Mouse (Mus musculus): ENCODE data around the gene Tcn2. TPM values are rescaled to one million over a fixed set of nuclear protein-coding genes. Genes with fewer than 3 reads are reported as not detected.

Tcn2 gene
- polyA plus RNA-seq, 1 experiment, result 16.2 TPM

DNA sequence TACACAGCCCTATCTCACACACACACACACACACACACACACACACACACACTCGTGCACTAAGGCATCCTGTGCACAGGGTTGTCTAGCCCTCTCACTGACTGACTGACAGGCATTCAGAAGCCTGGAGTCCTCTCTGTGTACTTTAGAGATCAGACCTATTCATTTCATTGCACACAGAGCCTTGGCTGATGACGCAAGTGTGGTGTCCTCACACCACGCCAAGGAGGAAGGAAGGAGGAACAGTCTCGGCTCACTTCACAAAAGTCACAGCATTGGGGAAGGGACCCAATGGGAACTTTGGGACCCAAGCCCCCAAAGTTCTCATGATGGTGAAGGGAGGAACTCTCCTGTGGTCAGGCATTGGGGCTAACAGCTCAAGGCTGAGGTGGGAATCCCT is 1.9 kb downstream of the Tcn2 start:
- Histone ChIP-seq H3K27ac (ENCODE audit: control insufficient read depth, insufficient read depth, low read depth, low read length) (no peak overlapping the region), H3K4me3 (ENCODE audit: control insufficient read depth, low read depth, low read length) (no peak overlapping the region)

DNA sequence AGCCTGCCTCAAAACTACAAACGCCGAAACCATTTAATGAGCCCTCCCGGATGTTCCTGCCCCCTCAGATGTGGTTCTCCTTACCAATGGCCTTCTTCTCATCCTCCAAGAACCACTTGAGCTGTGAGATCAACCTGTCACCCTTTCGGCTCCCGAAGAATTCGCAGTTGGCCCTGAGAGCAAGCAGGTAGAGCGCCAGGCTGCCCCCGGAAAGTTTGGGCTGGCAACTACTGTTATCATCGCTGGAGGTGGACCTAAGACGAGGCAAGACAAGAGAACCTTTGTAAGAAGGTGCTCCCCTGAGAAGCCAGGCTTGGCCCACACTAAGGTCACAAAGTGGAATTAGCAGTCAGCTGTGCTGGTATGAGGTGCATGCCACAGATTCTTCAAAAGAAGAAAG is 6.0 kb downstream of the Tcn2 start:
- Histone ChIP-seq H3K4me1 (ENCODE audit: control insufficient read depth, insufficient read depth, low read length) (no peaks in the 10 kb centered on the region), H3K27me3 (ENCODE audit: control insufficient read depth, insufficient read depth, low read length) (no peaks in the 10 kb centered on the region), H3K4me3 (ENCODE audit: control insufficient read depth, low read depth, low read length) (no peak overlapping the region), H3K27ac (ENCODE audit: control insufficient read depth, insufficient read depth, low read depth, low read length) (no peak overlapping the region), H3K36me3 (ENCODE audit: control insufficient read depth, insufficient read depth, low read length) (no peaks in the 10 kb centered on the region)
- TF ChIP-seq CTCF (IDR thresholded peaks at IDR 0.05; ENCODE audit: control insufficient read depth, insufficient read depth, insufficient replicate concordance, low read depth, low read length), result no peak
- no peak for TF ChIP-seq POLR2A (IDR thresholded peaks at IDR 0.05; ENCODE audit: control insufficient read depth, low read depth, low read length)

More for the DNA sequence above, 1.9 kb downstream of the Tcn2 start:
- TF ChIP-seq POLR2A (IDR thresholded peaks at IDR 0.05; ENCODE audit: control insufficient read depth, low read depth, low read length) (no peak), CTCF (IDR thresholded peaks at IDR 0.05; ENCODE audit: control insufficient read depth, insufficient read depth, insufficient replicate concordance, low read depth, low read length) (no peak)
- Histone ChIP-seq H3K27me3 (ENCODE audit: control insufficient read depth, insufficient read depth, low read length) (no peaks in the 10 kb centered on the region), H3K4me1 (ENCODE audit: control insufficient read depth, insufficient read depth, low read length) (peaks cover 3% of the 10 kb centered on the region), H3K36me3 (ENCODE audit: control insufficient read depth, insufficient read depth, low read length) (no peaks in the 10 kb centered on the region)

DNA sequence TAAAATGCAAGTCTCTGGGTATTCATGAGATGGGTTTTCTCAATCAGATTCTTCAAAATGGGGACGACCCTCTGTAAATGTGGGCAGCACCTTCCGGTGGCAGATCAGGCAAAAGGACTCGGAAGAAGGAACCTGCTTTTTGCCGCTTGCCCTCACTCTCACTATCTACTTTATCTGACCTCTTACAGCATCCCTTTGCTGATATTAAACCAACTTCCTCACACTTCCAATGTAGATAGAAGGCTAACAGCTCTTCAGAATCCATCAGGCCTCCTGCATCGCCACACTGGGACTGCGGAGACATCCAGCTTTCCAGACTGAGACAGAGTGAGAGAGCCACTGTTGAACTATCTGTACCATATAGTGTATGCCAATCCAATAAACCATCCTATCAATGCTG is 9.2 kb downstream of the Tcn2 start:
- H3K27me3 ChIP-seq (ENCODE audit: control insufficient read depth, insufficient read depth, low read length), result no peaks in the 10 kb centered on the region
- H3K4me1 ChIP-seq (ENCODE audit: control insufficient read depth, insufficient read depth, low read length), result no peaks in the 10 kb centered on the region
- TF ChIP-seq CTCF (IDR thresholded peaks at IDR 0.05; ENCODE audit: control insufficient read depth, insufficient read depth, insufficient replicate concordance, low read depth, low read length), result no peak
- TF ChIP-seq POLR2A (IDR thresholded peaks at IDR 0.05; ENCODE audit: control insufficient read depth, low read depth, low read length), result no peak

DNA sequence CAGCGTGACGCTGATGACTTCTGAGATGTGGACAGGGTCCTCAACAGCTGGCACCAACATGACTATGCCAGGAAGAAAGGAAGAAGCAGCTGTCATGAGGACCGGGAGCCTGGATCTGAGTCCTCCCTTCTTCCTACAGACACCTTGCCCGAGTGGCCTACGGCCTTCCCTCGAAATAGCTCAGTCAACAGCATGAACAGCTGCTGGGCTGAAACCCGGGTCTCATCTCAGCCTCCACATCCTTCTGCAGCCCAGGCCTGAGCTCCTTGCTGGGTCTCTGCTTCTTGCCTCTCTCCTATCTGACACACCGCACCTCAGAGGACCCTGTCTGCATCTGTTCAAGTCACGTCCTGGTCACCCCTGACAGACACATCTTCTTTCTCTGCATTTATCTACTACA is 9.8 kb downstream of the Tcn2 start:
- no peak overlapping the region for H3K4me3 ChIP-seq (ENCODE audit: control insufficient read depth, low read depth, low read length)
- H3K36me3 ChIP-seq (ENCODE audit: control insufficient read depth, insufficient read depth, low read length), result no peaks in the 10 kb centered on the region
- H3K4me1 ChIP-seq (ENCODE audit: control insufficient read depth, insufficient read depth, low read length), result no peaks in the 10 kb centered on the region
- no peaks in the 10 kb centered on the region for H3K27me3 ChIP-seq (ENCODE audit: control insufficient read depth, insufficient read depth, low read length)
- TF ChIP-seq POLR2A (IDR thresholded peaks at IDR 0.05; ENCODE audit: control insufficient read depth, low read depth, low read length), result no peak
- no peak for TF ChIP-seq CTCF (IDR thresholded peaks at IDR 0.05; ENCODE audit: control insufficient read depth, insufficient read depth, insufficient replicate concordance, low read depth, low read length)
- H3K27ac ChIP-seq (ENCODE audit: control insufficient read depth, insufficient read depth, low read depth, low read length), result no peak overlapping the region

More for the DNA sequence above, 9.2 kb downstream of the Tcn2 start:
- Histone ChIP-seq H3K4me3 (ENCODE audit: control insufficient read depth, low read depth, low read length) (no peak overlapping the region), H3K36me3 (ENCODE audit: control insufficient read depth, insufficient read depth, low read length) (no peaks in the 10 kb centered on the region), H3K27ac (ENCODE audit: control insufficient read depth, insufficient read depth, low read depth, low read length) (no peak overlapping the region)

DNA sequence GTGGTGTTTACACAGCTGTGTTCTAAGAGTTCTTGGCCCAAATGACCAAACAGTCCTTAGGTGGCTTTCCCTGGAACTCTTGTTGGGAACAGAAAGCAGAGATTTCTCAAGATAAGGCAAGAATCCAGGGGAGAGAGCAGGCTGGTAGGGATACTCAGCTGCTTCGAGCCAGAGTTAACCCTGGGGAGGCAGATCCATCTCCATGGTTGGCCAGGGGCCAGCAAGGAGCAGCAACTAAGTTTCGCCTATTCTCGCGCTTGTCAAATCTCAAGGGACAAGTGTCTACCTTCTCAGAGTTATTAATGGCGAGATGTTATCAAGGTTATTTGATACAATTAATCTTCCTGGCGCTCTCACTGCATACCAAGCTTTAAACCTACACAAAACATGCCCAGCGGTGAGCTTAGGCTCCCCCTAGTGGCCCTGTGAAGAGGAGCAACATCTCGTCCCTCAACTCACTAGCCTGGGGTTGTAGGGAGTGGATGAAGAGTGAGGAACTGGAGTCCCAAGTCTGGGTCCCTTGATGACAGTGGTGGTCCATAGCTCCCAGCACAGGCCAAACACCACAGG is 10.6 kb downstream of the Tcn2 start:
- TF ChIP-seq CTCF (IDR thresholded peaks at IDR 0.05; ENCODE audit: control insufficient read depth, insufficient read depth, insufficient replicate concordance, low read depth, low read length) (peak; percentile 72; the same call in 1 of the 2 replicates), POLR2A (IDR thresholded peaks at IDR 0.05; ENCODE audit: control insufficient read depth, low read depth, low read length) (no peak)
- Histone ChIP-seq H3K27me3 (ENCODE audit: control insufficient read depth, insufficient read depth, low read length) (no peaks in the 10 kb centered on the region), H3K4me1 (ENCODE audit: control insufficient read depth, insufficient read depth, low read length) (no peaks in the 10 kb centered on the region), H3K27ac (ENCODE audit: control insufficient read depth, insufficient read depth, low read depth, low read length) (no peak overlapping the region), H3K36me3 (ENCODE audit: control insufficient read depth, insufficient read depth, low read length) (no peaks in the 10 kb centered on the region), H3K4me3 (ENCODE audit: control insufficient read depth, low read depth, low read length) (no peak overlapping the region)

- Histone ChIP-seq H3K4me3 (ENCODE audit: control insufficient read depth, low read depth, low read length) (no peak overlapping the region), H3K4me1 (ENCODE audit: control insufficient read depth, insufficient read depth, low read length) (no peaks in the 10 kb centered on the region), H3K36me3 (ENCODE audit: control insufficient read depth, insufficient read depth, low read length) (no peaks in the 10 kb centered on the region), H3K27me3 (ENCODE audit: control insufficient read depth, insufficient read depth, low read length) (no peaks in the 10 kb centered on the region), H3K27ac (ENCODE audit: control insufficient read depth, insufficient read depth, low read depth, low read length) (no peak overlapping the region)
- no peak for TF ChIP-seq CTCF (IDR thresholded peaks at IDR 0.05; ENCODE audit: control insufficient read depth, insufficient read depth, insufficient replicate concordance, low read depth, low read length)
- no peak for TF ChIP-seq POLR2A (IDR thresholded peaks at IDR 0.05; ENCODE audit: control insufficient read depth, low read depth, low read length)
Observed at GRCm38 (mm10) chr11:3920476-3920875, 11.5 kb downstream of the Tcn2 start.

DNA sequence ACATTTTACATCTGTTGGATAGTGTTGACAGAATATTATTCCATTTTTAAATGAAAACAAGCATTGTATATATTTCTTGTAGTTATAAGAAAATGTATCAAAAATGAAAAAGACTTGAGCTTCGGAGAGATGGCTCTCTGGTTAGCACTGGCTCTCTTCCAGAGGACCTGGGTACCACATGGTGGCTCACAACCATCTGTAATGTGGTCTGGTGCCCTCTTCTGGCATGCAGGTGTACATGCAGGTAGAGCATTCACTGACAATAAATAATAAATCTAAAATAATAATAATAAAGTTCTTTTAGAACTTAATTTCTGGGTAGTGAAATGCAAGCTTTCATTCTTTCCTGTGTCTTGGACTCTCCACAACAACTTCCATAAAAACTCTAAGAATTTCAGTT is 13.2 kb downstream of the Tcn2 start:
- H3K27ac ChIP-seq (ENCODE audit: control insufficient read depth, insufficient read depth, low read depth, low read length), result no peak overlapping the region
- no peaks in the 10 kb centered on the region for H3K27me3 ChIP-seq (ENCODE audit: control insufficient read depth, insufficient read depth, low read length)
- H3K36me3 ChIP-seq (ENCODE audit: control insufficient read depth, insufficient read depth, low read length), result no peaks in the 10 kb centered on the region
- 0 out of 2 replicates have a peak, but pooled peaks have one; percentile 6 for TF ChIP-seq CTCF (IDR thresholded peaks at IDR 0.05; ENCODE audit: control insufficient read depth, insufficient read depth, insufficient replicate concordance, low read depth, low read length)
- no peak for TF ChIP-seq POLR2A (IDR thresholded peaks at IDR 0.05; ENCODE audit: control insufficient read depth, low read depth, low read length)
- no peak overlapping the region for H3K4me3 ChIP-seq (ENCODE audit: control insufficient read depth, low read depth, low read length)
- peaks cover 5% of the 10 kb centered on the region for H3K4me1 ChIP-seq (ENCODE audit: control insufficient read depth, insufficient read depth, low read length)

Measured in testis, adult 2 months (tissue).